Mouse (Mus musculus): ENCODE data around the gene Fcer1g. TPM values are rescaled to one million over a fixed set of nuclear protein-coding genes. Genes with fewer than 3 reads are reported as not detected.

Fcer1g gene
- 29.4 and 33.8 TPM in 2 replicates for polyA plus RNA-seq (2015; fragmentation: Nextera tagmentation; extraction: Ambion mirVana)

- Histone ChIP-seq H3K9ac (0 out of 2 replicates have a peak within 1 kb of the TSS, but pooled peaks have one; percentile 19), H3K4me2 (no peak within 1 kb of the TSS), H3K4me1 (replicated peaks) (no peaks in the 10 kb centered on the region), H3K27ac (no peak within 1 kb of the TSS), H3K27me3 (no peaks in the 10 kb centered on the region), H3K4me3 (no peak within 1 kb of the TSS), H3K36me3 (peaks cover 60% of the 10 kb centered on the region), H3K9me3 (no peaks in the 10 kb centered on the region)
- ATAC-seq (ENCODE audit: low FRiP score): no peak
- WGBS: 94% methylated on average over 14 of the region's 14 CpGs
These were observed at the start of gene Fcer1g for GRCm38 (mm10) chr1:171234126-171234525. Fcer1g (minus strand) TSS chr1:171234365.

DNA sequence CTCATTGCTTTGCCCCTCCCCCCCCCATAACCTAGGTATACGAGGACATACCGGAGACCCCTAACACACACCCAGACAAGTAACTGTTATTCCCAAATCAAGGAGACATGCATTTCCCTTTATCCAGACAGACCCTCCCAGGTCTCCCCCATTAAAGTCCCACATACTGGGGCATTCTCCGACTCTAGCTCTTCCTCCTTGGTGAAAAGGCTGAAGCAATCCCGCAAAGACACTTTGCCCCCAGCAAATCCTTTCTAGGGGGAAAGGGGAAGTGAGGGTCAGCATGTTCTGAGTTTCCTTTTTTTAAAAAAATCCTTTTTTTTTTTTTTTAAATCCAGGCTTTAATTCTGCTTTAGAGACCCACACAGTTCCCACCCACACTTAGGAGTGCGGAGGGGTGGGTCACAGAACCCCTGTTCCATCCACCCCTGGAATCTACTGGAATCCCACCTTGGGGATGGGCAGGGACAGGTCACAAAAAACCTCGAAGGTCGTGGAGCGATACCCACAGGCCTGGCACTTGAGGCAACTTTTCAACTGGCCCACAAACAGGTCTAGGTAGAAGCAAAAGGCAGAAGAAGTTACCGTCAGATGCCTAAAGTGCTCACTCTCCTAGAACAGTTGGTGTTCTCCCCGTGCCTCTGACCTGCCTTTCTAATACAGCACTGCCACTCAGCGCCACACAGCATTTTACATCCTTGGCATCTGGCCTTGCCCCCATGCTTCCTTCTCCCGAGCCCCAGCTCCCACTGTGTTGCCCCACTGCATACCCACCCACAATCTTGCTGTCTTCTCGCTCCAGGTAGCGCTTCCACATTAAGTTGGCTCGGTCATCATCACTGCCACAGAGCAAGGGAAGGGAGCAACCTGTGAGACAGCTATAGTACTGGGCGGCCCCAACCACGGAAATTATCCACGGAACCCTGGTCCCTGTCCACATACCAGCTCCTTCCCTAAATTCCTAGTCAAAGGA lies 49.3 kb upstream of the Fcer1g start:
- H3K27ac ChIP-seq: no peak overlapping the region
- no peaks in the 10 kb centered on the region for H3K27me3 ChIP-seq
- no peaks in the 10 kb centered on the region for H3K9me3 ChIP-seq
- 92% methylated on average over 18 of the region's 18 CpGs for WGBS
- ATAC-seq (ENCODE audit: low FRiP score): no peak
- H3K9ac ChIP-seq: no peak overlapping the region
- no peak overlapping the region for H3K4me3 ChIP-seq
- H3K4me1 ChIP-seq (replicated peaks): peaks cover 60% of the 10 kb centered on the region
- peaks cover 45% of the 10 kb centered on the region for H3K36me3 ChIP-seq
- H3K4me2 ChIP-seq: no peak overlapping the region

DNA sequence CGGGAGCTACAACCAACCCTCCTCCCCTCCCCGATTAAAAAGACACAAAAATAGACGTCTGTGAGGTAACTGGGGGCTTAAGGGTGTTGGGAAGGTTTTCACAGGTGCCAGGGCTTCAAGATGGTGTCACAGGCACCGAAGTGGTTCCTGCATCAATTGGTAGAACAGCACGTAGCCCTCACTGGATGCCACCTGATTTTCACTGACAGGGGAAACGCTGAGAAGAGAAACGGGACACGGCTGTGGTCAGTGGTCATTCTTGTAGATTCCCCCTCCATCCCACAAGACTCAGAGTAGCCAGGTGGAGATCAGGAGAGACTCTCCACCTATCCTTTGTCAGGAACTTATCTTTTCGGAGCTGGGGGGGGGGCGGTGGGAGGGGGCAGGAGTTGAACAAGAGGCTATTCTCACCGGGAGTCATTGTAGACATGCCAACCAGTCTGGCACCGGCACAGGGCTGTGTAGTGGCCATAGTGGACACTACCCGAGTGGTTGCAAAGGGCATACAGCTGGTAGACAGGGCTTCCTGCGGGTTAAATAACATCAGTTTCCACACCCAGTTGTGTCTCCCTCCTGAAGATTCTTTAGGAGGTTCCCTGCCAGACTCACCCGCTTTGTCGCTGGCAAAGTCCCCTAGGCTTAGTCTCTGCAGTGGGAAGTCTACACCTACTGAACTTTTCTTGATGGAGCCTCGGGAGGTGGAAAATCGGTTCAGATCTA lies 48.1 kb upstream of the Fcer1g start:
- Histone ChIP-seq H3K9me3 (no peaks in the 10 kb centered on the region), H3K9ac (no peak overlapping the region), H3K4me3 (no peak overlapping the region; the same call in 1 of the 2 replicates), H3K36me3 (peaks cover 57% of the 10 kb centered on the region), H3K27me3 (no peaks in the 10 kb centered on the region), H3K4me2 (peak overlapping the region; percentile 77; the same call in 1 of the 2 replicates), H3K27ac (no peak overlapping the region), H3K4me1 (replicated peaks) (peaks cover 55% of the 10 kb centered on the region)
- WGBS: 83% methylated on average over 18 of the region's 18 CpGs
- no peak for ATAC-seq (ENCODE audit: low FRiP score)

DNA sequence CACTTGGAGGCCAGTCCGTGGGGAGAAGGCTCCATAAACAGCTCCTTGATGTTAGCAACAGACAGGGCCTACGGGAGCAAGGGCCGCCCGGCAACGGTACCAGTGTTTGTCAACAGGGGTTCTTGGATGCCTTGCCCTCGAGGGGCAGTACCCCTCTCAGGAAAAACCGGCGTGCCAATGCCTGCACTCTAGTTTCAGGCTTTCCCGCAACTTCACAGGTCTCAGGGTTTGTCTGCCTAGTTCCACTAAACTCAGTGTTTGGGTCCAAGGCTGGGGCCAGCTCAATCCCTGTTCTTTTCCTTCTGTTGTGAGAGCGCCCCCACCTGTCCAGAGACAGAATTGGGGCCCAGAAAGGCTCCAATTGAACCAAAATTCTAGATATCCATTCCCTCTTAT lies 47.4 kb upstream of the Fcer1g start:
- Histone ChIP-seq H3K36me3 (peaks cover 63% of the 10 kb centered on the region), H3K4me3 (peak overlapping the region; percentile 63), H3K4me2 (peak overlapping the region; percentile 77), H3K9me3 (no peaks in the 10 kb centered on the region), H3K4me1 (replicated peaks) (peaks cover 49% of the 10 kb centered on the region), H3K27ac (peak overlapping the region; percentile 83), H3K9ac (peak overlapping the region; percentile 64), H3K27me3 (no peaks in the 10 kb centered on the region)
- WGBS: 0% methylated on average over 10 of the region's 10 CpGs
- peak; percentile 51 for ATAC-seq (ENCODE audit: low FRiP score)

DNA sequence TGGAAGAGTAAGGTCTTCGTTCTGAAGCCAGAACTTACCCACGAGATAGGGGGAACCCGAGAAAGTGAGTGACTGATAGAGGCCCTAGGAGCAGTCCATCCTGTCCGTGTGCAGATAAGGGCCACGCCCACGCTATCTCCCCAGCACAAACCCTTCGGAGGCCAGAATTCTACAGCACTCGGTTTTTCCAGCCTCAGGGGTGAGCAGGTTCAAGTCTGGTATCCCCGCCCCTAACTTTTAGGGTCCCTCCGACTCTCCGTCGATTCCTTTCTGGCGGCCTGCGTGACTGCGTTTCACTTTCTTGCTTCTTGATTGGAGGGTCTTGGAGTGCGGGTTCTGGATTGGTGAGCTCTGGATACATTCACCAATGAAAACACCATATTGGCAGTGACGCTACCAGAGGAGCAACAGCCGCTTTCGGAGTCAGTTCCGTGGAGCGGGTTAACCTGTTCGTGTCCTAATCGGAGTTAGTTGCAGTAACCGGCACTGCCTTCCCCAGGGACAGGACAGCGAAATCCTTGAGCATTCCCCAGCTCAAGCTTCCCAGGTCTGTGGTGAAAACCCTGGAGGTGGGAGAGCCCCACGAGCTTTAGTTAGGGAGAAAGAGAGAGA lies 46.9 kb upstream of the Fcer1g start, which contains the start of gene Ppox:
TSS of gene Ppox (minus strand) at position 271 of the 612 bp plus-strand sequence.
- H3K9me3 ChIP-seq: no peaks in the 10 kb centered on the region
- ATAC-seq (ENCODE audit: low FRiP score): peak; percentile 97
- H3K9ac ChIP-seq: peak within 1 kb of the TSS; percentile 85
- peaks cover 44% of the 10 kb centered on the region for H3K4me1 ChIP-seq (replicated peaks)
- H3K27ac ChIP-seq: peak within 1 kb of the TSS; percentile 83
- under 1% methylated on average over 26 of the region's 26 CpGs for WGBS
- peaks cover 63% of the 10 kb centered on the region for H3K36me3 ChIP-seq
- H3K4me2 ChIP-seq: peak within 1 kb of the TSS; percentile 77
- no peaks in the 10 kb centered on the region for H3K27me3 ChIP-seq
- peak within 1 kb of the TSS; percentile 63 for H3K4me3 ChIP-seq

- H3K4me2 ChIP-seq: peak overlapping the region; percentile 77
- H3K4me3 ChIP-seq: peak overlapping the region; percentile 63
- WGBS: 1% methylated on average over 25 of the region's 25 CpGs
- peaks cover 63% of the 10 kb centered on the region for H3K36me3 ChIP-seq
- no peaks in the 10 kb centered on the region for H3K9me3 ChIP-seq
- H3K27me3 ChIP-seq: no peaks in the 10 kb centered on the region
- ATAC-seq (ENCODE audit: low FRiP score): no peak; the same call in 1 of the 2 replicates
- H3K9ac ChIP-seq: peak overlapping the region; percentile 85
- peaks cover 37% of the 10 kb centered on the region for H3K4me1 ChIP-seq (replicated peaks)
- H3K27ac ChIP-seq: peak overlapping the region; percentile 41; the same call in 1 of the 2 replicates
These were observed 46.2 kb upstream of the Fcer1g start for GRCm38 (mm10) chr1:171280250-171280915.

DNA sequence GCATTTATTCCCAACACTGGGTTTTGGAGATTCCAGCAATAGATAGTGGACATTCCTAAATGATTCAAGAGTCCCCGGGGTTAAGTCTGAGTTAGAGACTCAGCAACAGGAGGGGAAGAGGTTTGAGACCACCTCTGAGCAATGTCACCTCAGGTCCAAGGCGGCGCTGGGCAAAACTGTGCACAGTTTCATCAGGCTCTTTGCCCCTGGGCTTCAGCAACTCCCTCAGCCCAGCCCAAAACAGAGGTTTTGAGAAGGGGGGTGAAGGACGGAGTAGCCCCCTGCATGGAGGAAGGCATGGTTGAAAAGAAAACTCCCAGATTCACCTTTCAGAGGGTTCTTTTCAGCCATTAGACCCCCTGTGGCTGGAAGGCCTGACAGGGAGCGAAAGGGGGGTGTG lies 45.6 kb upstream of the Fcer1g start:
- Histone ChIP-seq H3K36me3 (peaks cover 63% of the 10 kb centered on the region), H3K9me3 (no peaks in the 10 kb centered on the region), H3K4me1 (replicated peaks) (peaks cover 31% of the 10 kb centered on the region), H3K27me3 (no peaks in the 10 kb centered on the region), H3K4me3 (peak overlapping the region; percentile 63), H3K4me2 (peak overlapping the region; percentile 77), H3K9ac (peak overlapping the region; percentile 85), H3K27ac (no peak overlapping the region)
- ATAC-seq (ENCODE audit: low FRiP score): no peak
- 55% methylated on average over 5 of the region's 5 CpGs for WGBS

DNA sequence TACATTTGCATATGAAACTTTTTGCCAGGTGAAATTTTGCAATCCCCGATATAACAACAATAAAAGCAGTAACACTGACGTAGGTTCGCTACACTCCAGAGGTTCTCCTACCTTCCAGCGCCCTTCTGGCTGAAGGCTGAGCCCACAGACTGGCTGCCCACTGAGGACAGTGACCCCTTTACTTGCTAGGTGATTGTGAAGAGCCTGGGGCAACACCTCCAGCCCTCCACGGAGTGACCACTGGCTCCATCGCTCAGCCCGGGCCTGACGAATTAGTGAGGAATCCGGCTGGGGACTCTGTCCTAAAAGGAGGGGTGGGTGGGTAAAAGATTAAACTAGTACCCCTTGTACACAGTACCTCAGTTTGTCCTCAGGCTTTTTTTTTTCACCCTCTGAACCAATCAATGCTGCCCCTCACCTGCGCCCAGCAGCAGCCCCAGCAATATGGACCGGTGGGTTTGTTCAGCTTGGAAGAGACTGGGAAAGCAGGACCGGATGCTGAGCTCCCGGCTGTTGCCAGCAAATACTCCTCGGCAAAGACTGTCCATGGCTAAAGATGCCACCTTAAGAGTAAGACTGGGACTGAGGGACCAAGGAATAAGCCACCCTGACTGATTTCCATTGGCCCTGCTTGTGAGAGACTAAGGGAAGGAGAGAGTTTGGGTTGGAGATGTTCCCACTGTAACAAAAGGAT lies 45.0 kb upstream of the Fcer1g start:
- H3K9me3 ChIP-seq: no peaks in the 10 kb centered on the region
- no peaks in the 10 kb centered on the region for H3K27me3 ChIP-seq
- ATAC-seq (ENCODE audit: low FRiP score): no peak
- H3K36me3 ChIP-seq: peaks cover 64% of the 10 kb centered on the region
- peaks cover 27% of the 10 kb centered on the region for H3K4me1 ChIP-seq (replicated peaks)
- H3K27ac ChIP-seq: no peak overlapping the region
- H3K9ac ChIP-seq: peak overlapping the region; percentile 85
- no peak overlapping the region for H3K4me3 ChIP-seq
- WGBS: 92% methylated on average over 14 of the region's 14 CpGs
- H3K4me2 ChIP-seq: peak overlapping the region; percentile 77; the same call in 1 of the 2 replicates

GRCm38 (mm10) chr1:171278436-171278835 lies 44.3 kb upstream of the Fcer1g start:
- Histone ChIP-seq H3K36me3 (peaks cover 65% of the 10 kb centered on the region), H3K27ac (no peak overlapping the region), H3K4me3 (no peak overlapping the region), H3K27me3 (no peaks in the 10 kb centered on the region), H3K9me3 (no peaks in the 10 kb centered on the region), H3K4me2 (no peak overlapping the region), H3K9ac (no peak overlapping the region), H3K4me1 (replicated peaks) (peaks cover 27% of the 10 kb centered on the region)
- 94% methylated on average over 8 of the region's 8 CpGs for WGBS
- ATAC-seq (ENCODE audit: low FRiP score): no peak

DNA sequence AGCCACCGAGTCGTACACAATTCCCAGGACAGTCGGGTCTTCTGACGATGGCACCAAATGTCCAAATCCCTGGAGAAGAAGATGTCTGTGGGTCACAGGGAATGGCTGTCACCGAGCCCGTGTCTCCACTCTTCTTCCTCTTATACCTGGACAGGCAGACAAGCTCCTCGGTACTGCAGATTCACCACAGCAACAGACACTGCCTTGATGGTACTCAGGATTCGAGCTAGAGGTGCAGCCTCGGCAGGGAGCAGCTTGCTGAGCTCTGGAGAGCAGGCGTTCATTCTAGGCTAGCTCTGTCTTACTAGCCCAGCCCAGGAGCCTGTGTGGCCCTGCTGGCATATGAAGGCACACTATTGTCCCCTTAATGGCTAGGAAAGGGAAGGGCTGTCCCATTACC lies 43.6 kb upstream of the Fcer1g start:
- WGBS: 91% methylated on average over 10 of the region's 10 CpGs
- H3K27me3 ChIP-seq: no peaks in the 10 kb centered on the region
- no peaks in the 10 kb centered on the region for H3K9me3 ChIP-seq
- H3K4me3 ChIP-seq: no peak overlapping the region
- H3K4me1 ChIP-seq (replicated peaks): peaks cover 27% of the 10 kb centered on the region
- H3K4me2 ChIP-seq: no peak overlapping the region
- H3K36me3 ChIP-seq: peaks cover 65% of the 10 kb centered on the region
- no peak overlapping the region for H3K9ac ChIP-seq
- no peak overlapping the region for H3K27ac ChIP-seq
- no peak for ATAC-seq (ENCODE audit: low FRiP score)

GRCm38 (mm10) chr1:171276110-171276748 lies 42.1 kb upstream of the Fcer1g start:
- no peaks in the 10 kb centered on the region for H3K9me3 ChIP-seq
- 94% methylated on average over 14 of the region's 14 CpGs for WGBS
- H3K4me2 ChIP-seq: no peak overlapping the region

More at GRCm38 (mm10) chr1:171276110-171276748, 42.1 kb upstream of the Fcer1g start:
- no peak overlapping the region for H3K27ac ChIP-seq
- H3K36me3 ChIP-seq: peaks cover 70% of the 10 kb centered on the region
- no peak for ATAC-seq (ENCODE audit: low FRiP score)
- H3K4me3 ChIP-seq: no peak overlapping the region
- H3K9ac ChIP-seq: no peak overlapping the region
- peaks cover 30% of the 10 kb centered on the region for H3K4me1 ChIP-seq (replicated peaks)
- no peaks in the 10 kb centered on the region for H3K27me3 ChIP-seq

All from hindbrain, embryonic 13.5 days (tissue).